ENCODE assay signal across 16 mouse cellular contexts in the genomic region with DNA sequence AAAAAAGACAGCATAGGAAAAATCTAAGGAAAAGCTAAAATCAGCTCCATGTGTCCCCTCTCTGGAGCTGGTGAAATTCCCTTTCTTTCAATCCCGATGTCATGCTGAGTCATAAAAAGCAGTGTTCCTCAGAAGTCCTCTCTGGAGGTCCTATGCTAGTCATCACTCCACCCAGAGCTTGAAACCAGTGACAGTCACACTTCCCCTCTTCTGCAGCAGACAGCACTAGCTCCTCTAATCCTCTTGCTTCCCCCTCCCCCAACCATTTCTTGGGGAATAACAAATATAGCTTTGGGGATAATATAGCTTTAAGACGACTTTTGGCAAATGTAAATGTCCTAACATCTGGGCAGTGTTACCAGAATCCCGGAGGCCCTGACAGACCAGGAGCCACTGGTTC. TPM values are rescaled to one million over a fixed set of nuclear protein-coding genes. Genes with fewer than 3 reads are reported as not detected.
A peak's percentile ranks its signal among the peaks of the same experiment; 100 is the strongest.
DNase-seq lines count a peak whose midpoint lies in the region; ATAC-seq and TF ChIP-seq lines count a peak whose summit lies in the region.
"Had no signal": no experiment of that assay in that cellular context is flagged by ENCODE, and none has a peak within 500 bp of the region (broad histone marks: within the 10 kb centered on the region; RNA-seq: fewer than 3 reads in every experiment).

Gene Srpx2 (plus strand): TSS at position 166 of the 400 bp plus-strand sequence.

- peak; percentile 33; the same call in 1 of the 2 replicates for ATAC-seq in lung, embryonic 14.5 days (ENCODE audit: insufficient read depth)
- ATAC-seq: CD4-positive, CD25-positive, alpha-beta regulatory T cell, adult 4 months; hindbrain, embryonic 16.5 days had no signal

- H3K36me3 ChIP-seq in heart, embryonic 10.5 days = no peaks in the 10 kb centered on the region
- no peaks in the 10 kb centered on the region for H3K36me3 ChIP-seq in lung, embryonic 14.5 days (ENCODE audit: insufficient read depth)
- H3K36me3 ChIP-seq in small intestine, adult 2 months (ENCODE audit: control insufficient read depth, insufficient read depth, low read length) = no peaks in the 10 kb centered on the region
- H3K36me3 ChIP-seq: embryonic facial prominence, embryonic 12.5 days had no signal

- H3K27ac ChIP-seq in heart, embryonic 10.5 days = no peak within 1 kb of the TSS
- no peak within 1 kb of the TSS for H3K27ac ChIP-seq in lung, embryonic 14.5 days (ENCODE audit: low read depth)
- no peak within 1 kb of the TSS for H3K27ac ChIP-seq in small intestine, adult 2 months (ENCODE audit: insufficient read depth, low read depth, low read length)
- H3K27ac ChIP-seq: embryonic facial prominence, embryonic 12.5 days had no signal

- H3K9ac ChIP-seq in lung, embryonic 14.5 days = no peak within 1 kb of the TSS
- H3K9ac ChIP-seq: embryonic facial prominence, embryonic 12.5 days had no signal

- peak within 1 kb of the TSS; percentile 35; the same call in 1 of the 2 replicates for H3K4me2 ChIP-seq in lung, embryonic 14.5 days
- H3K4me2 ChIP-seq: embryonic facial prominence, embryonic 12.5 days had no signal

- H3K4me3 ChIP-seq in heart, embryonic 10.5 days = no peak within 1 kb of the TSS
- H3K4me3 ChIP-seq in lung, embryonic 14.5 days (ENCODE audit: low read depth, low read length) = no peak within 1 kb of the TSS
- H3K4me3 ChIP-seq in small intestine, adult 2 months (ENCODE audit: low read depth, low read length) = peak within 1 kb of the TSS; percentile 21; the same call in 1 of the 2 replicates
- H3K4me3 ChIP-seq: embryonic facial prominence, embryonic 12.5 days had no signal

- no peaks in the 10 kb centered on the region for H3K9me3 ChIP-seq in heart, embryonic 10.5 days
- no peaks in the 10 kb centered on the region for H3K9me3 ChIP-seq in lung, embryonic 14.5 days (ENCODE audit: low read depth, low read length)
- H3K9me3 ChIP-seq: embryonic facial prominence, embryonic 12.5 days had no signal

- WGBS in heart, embryonic 10.5 days = 25% methylated on average over 3 of the region's 3 CpGs
- WGBS in lung, embryonic 14.5 days = 27% methylated on average over 3 of the region's 3 CpGs
- WGBS in small intestine, adult 2 months = 33% methylated on average over 3 of the region's 3 CpGs

- TF ChIP-seq CTCF in lung, embryonic 14.5 days (IDR thresholded peaks at IDR 0.05; ENCODE audit: low read depth) = no peak
- no peak for TF ChIP-seq CTCF in small intestine, adult 2 months (IDR thresholded peaks at IDR 0.05; ENCODE audit: extremely low read depth, insufficient read length, insufficient replicate concordance, low read depth, low read length)

- peak; percentile 90 for DNase-seq in heart, adult 11 months
- DNase-seq in heart, embryonic 10.5 days (ENCODE audit: low spot score) = no peak
- DNase-seq in lung, embryonic 14.5 days = peak; percentile 42
- no peak for DNase-seq in lung, postnatal 25 days (ENCODE audit: low spot score)
- no peak for DNase-seq in gonadal fat pad, adult 2 months (ENCODE audit: low read depth)
- no peak for DNase-seq in right cerebral cortex, adult 18-20 months
- no peak for DNase-seq in adrenal gland, postnatal 4 days (ENCODE audit: low spot score in 2 of 2)
- DNase-seq: adrenal gland, postnatal 14 days; cerebellum, adult 2 months; lung, postnatal 4 days; right cerebral cortex, postnatal 4 days; thymus, adult 18-20 months had no signal

- H3K4me1 ChIP-seq in heart, embryonic 10.5 days = no peaks in the 10 kb centered on the region
- no peaks in the 10 kb centered on the region for H3K4me1 ChIP-seq in lung, embryonic 14.5 days (ENCODE audit: insufficient read depth)
- no peaks in the 10 kb centered on the region for H3K4me1 ChIP-seq in small intestine, adult 2 months (ENCODE audit: control insufficient read depth, insufficient read depth, insufficient read length, low read length)
- H3K4me1 ChIP-seq: embryonic facial prominence, embryonic 12.5 days had no signal

- no peaks in the 10 kb centered on the region for H3K27me3 ChIP-seq in heart, embryonic 10.5 days (ENCODE audit: insufficient read depth, poor library complexity, severe bottlenecking)
- no peaks in the 10 kb centered on the region for H3K27me3 ChIP-seq in lung, embryonic 14.5 days (ENCODE audit: insufficient read depth, low read length)
- no peaks in the 10 kb centered on the region for H3K27me3 ChIP-seq in small intestine, adult 2 months (ENCODE audit: control insufficient read depth, insufficient read depth, low read length)

- no peak for TF ChIP-seq POLR2A in small intestine, adult 2 months (IDR thresholded peaks at IDR 0.05; ENCODE audit: low read depth, low read length)

RNA-seq across cellular contexts. Expression of gene Srpx2, which starts in this region (rescaled TPM):
- 1.5 and 2.0 TPM in 2 replicates for polyA plus RNA-seq in heart, embryonic 10.5 days (2016; fragmentation: Nextera tagmentation; extraction: Ambion mirVana)
- polyA plus RNA-seq in lung, embryonic 14.5 days (2014; fragmentation: Nextera tagmentation; extraction: Ambion mirVana) = 5.4 and 6.1 TPM in 2 replicates
- polyA plus RNA-seq in gonadal fat pad, adult 2 months (2012; rRNA removed) = 9.3 and 23.4 TPM in 2 replicates
- polyA plus RNA-seq in small intestine, adult 2 months (2012; rRNA removed) = 3.1 and 6.1 TPM in 2 replicates
- total RNA-seq in adrenal gland, postnatal 4 days (2021) = 1 to 10 TPM; 3.9 to 5.3 TPM
- polyA plus RNA-seq: CD4-positive, CD25-positive, alpha-beta regulatory T cell, adult 4 months had no signal

Comparison
In these comparisons a context has a peak if more than half of its experiments do, and no peak if none do; other contexts are left out.
1. DNase-seq: peak in heart, adult 11 months (single experiment) and lung, embryonic 14.5 days (single experiment); none in heart, embryonic 10.5 days (single experiment), lung, postnatal 25 days (single experiment), gonadal fat pad, adult 2 months (single experiment), right cerebral cortex, adult 18-20 months (single experiment) and adrenal gland, postnatal 4 days (0 of 2).